Mouse (Mus musculus): ENCODE results near the gene Erbin.

The Erbin gene

GRCm38 (mm10) chr13:103914114-103914736, 6.1 kb downstream of the Erbin start:
- in situ Hi-C loops (cut with MboI, MseI): no loop called here

- in situ Hi-C loops (cut with MboI, MseI): no loop called here
These were observed 8.0 kb downstream of the Erbin start for GRCm38 (mm10) chr13:103912351-103912750.

- in situ Hi-C loops (cut with MboI, MseI): no loop called here
These were observed 9.7 kb downstream of the Erbin start for GRCm38 (mm10) chr13:103910598-103910997.

- in situ Hi-C loops (cut with MboI, MseI): no loop called here
These were observed 10.4 kb downstream of the Erbin start for GRCm38 (mm10) chr13:103909894-103910293.

- in situ Hi-C loops (cut with MboI, MseI): no loop called here
These were observed 20.3 kb downstream of the Erbin start for GRCm38 (mm10) chr13:103900015-103900414.

- in situ Hi-C loops (cut with MboI, MseI): no loop called here
These were observed 22.7 kb downstream of the Erbin start for GRCm38 (mm10) chr13:103897606-103898005.

DNA sequence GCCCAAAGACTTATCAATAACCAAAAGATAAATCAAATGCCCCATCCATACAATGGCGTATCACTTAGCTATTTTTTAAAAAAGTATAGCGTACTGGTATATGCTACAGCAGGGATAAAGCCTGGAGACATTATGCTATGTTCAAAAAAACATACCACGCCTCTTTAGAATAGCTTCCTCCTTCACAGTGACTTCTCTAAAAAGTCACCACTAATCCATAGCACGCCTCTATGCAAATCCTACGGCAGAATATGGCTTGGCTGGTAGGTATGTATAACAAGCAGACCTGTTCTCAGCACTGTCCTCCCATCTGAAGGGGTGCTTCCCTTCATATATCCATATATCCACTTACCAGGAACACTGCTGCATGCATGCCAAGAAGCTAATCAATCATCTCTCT, 27.2 kb downstream of the Erbin start:
- in situ Hi-C loops (cut with MboI, MseI): no loop called here

- in situ Hi-C loops (cut with MboI, MseI): no loop called here
These were observed 30.3 kb downstream of the Erbin start for GRCm38 (mm10) chr13:103890038-103890437.

DNA sequence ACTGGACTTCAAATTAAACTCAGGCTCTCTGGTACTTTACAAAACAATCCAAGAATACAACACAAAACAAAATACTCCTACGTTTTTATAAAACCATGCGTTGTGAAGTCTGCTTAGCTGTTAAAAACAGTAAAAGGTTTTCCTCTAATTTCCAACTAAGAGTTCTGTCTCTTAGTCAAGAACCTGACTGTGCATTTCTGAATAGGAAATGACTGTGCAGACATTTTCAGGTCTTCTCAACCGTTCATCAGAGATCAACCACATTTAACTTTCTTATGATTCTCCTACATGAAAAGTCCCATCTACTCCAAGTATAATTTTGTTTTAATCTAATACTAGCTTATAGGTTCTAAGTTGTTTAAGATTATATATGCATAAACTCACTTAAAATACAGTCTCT, 33.8 kb downstream of the Erbin start:
- in situ Hi-C loops (cut with MboI, MseI): no loop called here

DNA sequence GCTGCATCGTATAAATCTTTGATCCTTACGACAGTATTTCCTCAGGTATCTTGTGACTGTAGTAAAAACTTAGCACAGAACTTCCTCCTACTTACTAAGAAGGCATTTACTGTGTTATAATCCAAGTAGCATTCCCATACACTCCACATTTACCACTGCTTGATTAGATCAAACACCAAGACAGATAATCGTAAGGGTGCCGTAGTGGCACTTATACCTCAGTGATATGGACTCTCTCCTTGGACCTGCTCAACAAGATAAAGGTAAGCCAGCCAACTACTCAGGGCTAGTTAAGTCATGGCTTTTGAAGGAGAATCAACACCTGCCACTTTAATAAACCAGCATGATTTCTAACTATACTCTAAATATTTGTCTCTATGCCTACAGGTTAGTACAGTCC, 39.1 kb downstream of the Erbin start:
- in situ Hi-C loops (cut with MboI, MseI): no loop called here

GRCm38 (mm10) chr13:103876743-103877142, 43.6 kb downstream of the Erbin start:
- in situ Hi-C loops (cut with MboI, MseI): no loop called here

- in situ Hi-C loops (cut with MboI, MseI): no loop called here
These were observed 44.3 kb downstream of the Erbin start for GRCm38 (mm10) chr13:103875823-103876514.

GRCm38 (mm10) chr13:103870786-103871185, 49.5 kb downstream of the Erbin start:
- in situ Hi-C loops (cut with MboI, MseI): no loop called here

GRCm38 (mm10) chr13:103870117-103870516, 50.2 kb downstream of the Erbin start:
- in situ Hi-C loops (cut with MboI, MseI): no loop called here

- in situ Hi-C loops (cut with MboI, MseI): no loop called here
These were observed 51.4 kb downstream of the Erbin start for GRCm38 (mm10) chr13:103868875-103869274.

DNA sequence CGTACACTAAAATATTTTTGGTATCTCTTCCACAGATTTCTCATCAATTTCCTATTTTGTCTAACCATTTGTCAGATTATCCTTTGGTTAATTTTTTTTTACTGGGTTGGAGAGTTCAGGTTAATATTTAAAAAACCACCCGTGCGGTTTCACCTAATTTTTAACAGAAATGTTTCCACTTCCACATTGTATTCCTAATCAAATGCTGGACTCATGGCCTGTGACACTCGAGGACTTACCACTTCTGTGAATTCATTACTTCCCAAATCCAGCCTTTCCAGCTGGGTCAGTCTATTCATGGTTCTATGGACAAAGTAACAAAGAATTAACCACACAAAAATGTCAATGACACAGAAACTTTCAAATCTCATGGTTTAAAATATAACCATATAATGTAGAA, 58.3 kb downstream of the Erbin start:
- in situ Hi-C loops (cut with MboI, MseI): no loop called here

DNA sequence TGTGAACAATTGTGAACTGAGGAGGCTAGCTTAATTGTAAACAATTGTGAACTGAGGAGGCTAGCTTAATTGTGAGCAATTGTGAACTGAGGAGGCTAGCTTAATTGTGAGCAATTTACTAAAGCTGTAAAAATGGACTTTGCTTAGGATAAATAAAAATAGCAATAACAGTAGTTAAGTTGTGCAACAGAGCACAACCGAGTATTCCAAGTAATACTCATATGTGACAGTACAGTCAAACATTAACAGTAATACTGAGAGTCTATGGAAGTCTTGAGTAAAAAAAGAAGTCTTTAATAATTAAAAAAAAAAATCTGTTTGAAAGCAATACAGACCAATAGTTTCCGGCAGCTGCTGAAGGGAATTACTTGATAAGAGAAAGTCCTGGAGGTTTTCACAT, 61.3 kb downstream of the Erbin start:
- in situ Hi-C loops (cut with MboI, MseI): no loop called here

DNA sequence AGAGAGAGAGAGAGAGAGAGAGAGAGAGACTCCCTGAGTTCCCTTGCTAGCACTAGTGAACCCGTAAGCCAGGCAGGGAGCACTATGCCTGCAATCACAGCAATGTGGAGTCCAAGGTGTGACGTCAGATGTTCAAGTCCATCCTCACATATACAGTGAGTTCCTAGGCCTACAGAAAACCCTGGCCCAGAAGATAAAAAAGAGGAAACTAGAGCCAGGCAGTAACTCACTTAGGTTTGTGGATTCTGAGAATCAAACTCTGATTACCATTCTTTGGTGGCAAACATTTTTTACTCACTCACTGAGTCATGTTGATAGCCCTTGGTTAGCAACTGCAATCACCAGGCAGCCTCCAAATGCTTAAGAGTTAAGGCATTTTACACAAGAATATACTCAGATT, 72.7 kb downstream of the Erbin start:
- in situ Hi-C loops (cut with MboI, MseI): no loop called here

DNA sequence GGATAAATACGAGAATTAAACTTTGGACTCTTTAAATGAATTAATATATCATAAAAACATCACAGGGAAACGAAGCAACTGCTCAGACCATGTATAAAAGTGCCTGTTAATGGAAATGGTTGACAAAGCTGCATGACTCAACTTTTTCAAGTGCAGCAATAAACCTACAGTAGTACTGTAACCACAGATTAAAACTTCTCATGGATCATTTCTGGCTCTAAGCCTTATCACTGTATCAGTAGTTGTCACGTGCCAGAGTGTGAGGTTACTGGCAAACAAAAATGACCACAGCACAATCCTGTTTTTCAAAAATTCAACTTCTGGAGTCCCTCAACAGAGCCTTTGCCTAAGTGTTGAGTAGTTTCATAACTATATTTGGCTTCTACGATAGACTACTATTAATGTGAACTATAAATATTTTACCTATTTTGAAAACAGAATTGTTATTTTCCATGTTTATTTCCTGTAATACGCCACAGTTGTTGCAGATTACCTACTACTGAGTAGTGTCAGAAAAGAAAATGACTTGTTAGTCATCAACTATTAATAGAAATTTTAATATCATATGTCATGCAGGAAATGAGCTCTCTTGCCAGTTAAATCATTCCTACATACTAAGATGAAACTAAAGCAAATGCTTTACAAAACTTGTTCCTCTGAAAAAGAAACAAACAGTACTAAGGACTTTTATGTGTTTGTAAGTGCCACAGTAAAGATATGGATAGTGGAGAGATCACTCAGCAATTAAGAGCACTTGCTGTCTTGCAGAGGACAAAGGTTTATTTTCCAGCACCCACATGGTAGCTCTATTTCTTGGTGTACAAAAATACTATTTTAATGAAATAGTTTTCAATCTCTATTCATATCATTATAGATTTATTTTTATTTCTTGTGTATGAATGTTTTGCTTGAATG, 78.8 kb downstream of the Erbin start:
- in situ Hi-C loops (cut with MboI, MseI): no loop called here

- in situ Hi-C loops (cut with MboI, MseI): no loop called here
These were observed 81.7 kb downstream of the Erbin start for GRCm38 (mm10) chr13:103838619-103839018.

GRCm38 (mm10) chr13:103829623-103830135, 90.6 kb downstream of the Erbin start:
- in situ Hi-C loops (cut with MboI, MseI): no loop called here

DNA sequence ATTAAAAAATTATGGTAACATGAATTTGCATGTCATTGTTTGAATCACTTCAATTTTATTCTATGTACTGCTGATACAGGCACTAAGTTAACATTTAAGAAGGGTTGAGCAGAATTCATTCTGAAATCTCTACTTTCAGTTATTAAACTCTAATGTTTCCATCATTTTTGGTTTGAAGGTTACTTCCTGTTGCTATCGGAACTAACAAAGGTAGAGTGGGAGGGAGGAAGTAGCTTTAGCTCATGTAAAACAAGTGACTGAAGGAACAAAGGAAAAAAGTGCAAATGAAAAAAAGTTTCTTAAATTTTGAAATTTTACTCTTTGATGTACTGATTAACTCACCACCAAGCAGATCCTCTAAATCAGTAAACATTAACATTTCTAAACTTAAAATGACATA, 98.0 kb downstream of the Erbin start:
- in situ Hi-C loops (cut with MboI, MseI): no loop called here
